Mouse (Mus musculus) midbrain, postnatal 0 days (tissue): ENCODE data around the gene Eif2b4. TPM values are rescaled to one million over a fixed set of nuclear protein-coding genes. Genes with fewer than 3 reads are reported as not detected.

Experiments used
- ATAC-seq: fragments of 200-750 bp; cut with Nextera tagmentation; 2 replicates; pipeline ENCODE4 v1.8.0; 2017; ENCODE audit warnings: moderate number of reproducible peaks, mild to moderate bottlenecking, moderate TSS enrichment, moderate library complexity; ENCODE audit not compliant: low FRiP score
- DNase-seq: peaks from one replicate; pipeline ENCODE4 v3.0.0-alpha.2; 2015; ENCODE audit warnings: low spot score
- H3K27ac ChIP-seq: fragments of 300-500 bp; sonication (generic); 2 replicates; pipeline ENCODE4 v1.5.1; 2014; ENCODE audit warnings: low read depth, mild to moderate bottlenecking, low read length, mixed read lengths
- H3K27me3 ChIP-seq: fragments of 300-500 bp; sonication (generic); 2 replicates; pipeline ENCODE4 v1.6.1; 2014; ENCODE audit warnings: low read length, control low read depth, mixed read lengths; ENCODE audit not compliant: insufficient read depth
- H3K36me3 ChIP-seq: fragments of 300-500 bp; sonication (generic); 2 replicates; pipeline ENCODE4 v1.6.1; 2014; ENCODE audit warnings: low read length, control low read depth, mixed read lengths; ENCODE audit not compliant: insufficient read depth
- H3K4me1 ChIP-seq: fragments of 300-500 bp; sonication (generic); 2 replicates; pipeline ENCODE4 v1.6.1; 2014; ENCODE audit warnings: mild to moderate bottlenecking, control low read depth, antibody characterized with exemption, low read length, mixed read lengths; ENCODE audit not compliant: insufficient read depth
- H3K4me2 ChIP-seq: fragments of 300-500 bp; sonication (generic); 2 replicates; pipeline ENCODE4 v1.6.1; 2014; ENCODE audit warnings: low read depth, mild to moderate bottlenecking, low read length, mixed read lengths; ENCODE audit not compliant: poor library complexity, severe bottlenecking
- H3K4me3 ChIP-seq: fragments of 300-500 bp; sonication (generic); 2 replicates; pipeline ENCODE4 v1.5.1; 2014; ENCODE audit warnings: low read depth, mild to moderate bottlenecking, low read length, moderate library complexity
- H3K9ac ChIP-seq: fragments of 300-500 bp; sonication (generic); replicated peaks from 2 replicates; pipeline ENCODE4 v1.6.1; 2014; ENCODE audit warnings: mild to moderate bottlenecking, low read length, moderate library complexity, mixed read lengths; ENCODE audit not compliant: poor library complexity, severe bottlenecking
- H3K9me3 ChIP-seq: fragments of 300-500 bp; sonication (generic); 2 replicates; pipeline ENCODE4 v1.6.1; 2016; ENCODE audit warnings: low read length, control low read depth
- CTCF ChIP-seq: IDR thresholded peaks from 2 replicates; pipeline ENCODE4 v1.5.1; 2016; ENCODE audit warnings: antibody characterized with exemption, mild to moderate bottlenecking
- WGBS: fragments of 180-500 bp; shearing (Covaris S2); extraction: QIAGEN DNeasy Blood & Tissue Kit; methylation state at CpG from one replicate; pipeline ENCODE4 v1.1.7; 2014; 5-methylcytosine and 5-hydroxymethylcytosine counted together
- polyA plus RNA-seq: library from polyadenylated mRNA; unstranded; fragments of >200 nt; fragmentation: Nextera tagmentation; extraction: Ambion mirVana; gene quantifications from 2 replicates; pipeline ENCODE4 v1.2.1, GENCODE M21; 2015
- total RNA-seq: library from RNA; depleted of rRNA; stranded (reverse); fragments of >200 nt; gene quantifications from 2 replicates; pipeline ENCODE4 v1.2.3, GENCODE M21; 2014

Eif2b4 gene
- total and polyA plus RNA-seq, 2 experiments from 2014 or later: 34.0 to 84.3 TPM

- DNase-seq (no peak), ATAC-seq (no peak)
- no peak for TF ChIP-seq CTCF
- no peaks in the 10 kb centered on the region for H3K9me3 ChIP-seq
- H3K27ac ChIP-seq: no peak overlapping the region
- H3K4me1 ChIP-seq: no peaks in the 10 kb centered on the region
- H3K27me3 ChIP-seq: no peaks in the 10 kb centered on the region
- peak overlapping the region; percentile 66; the same call in 1 of the 2 replicates for H3K4me3 ChIP-seq
- peak overlapping the region; percentile 85; the same call in 1 of the 2 replicates for H3K4me2 ChIP-seq
- H3K9ac ChIP-seq: no peak overlapping the region
- peaks cover 62% of the 10 kb centered on the region for H3K36me3 ChIP-seq
- 95% methylated on average over 16 of the region's 16 CpGs for WGBS
These were observed 1.6 kb upstream of the Eif2b4 start for GRCm38 (mm10) chr5:31194486-31195485.

GRCm38 (mm10) chr5:31193631-31194281, 526 bp upstream of the Eif2b4 start:
- ATAC-seq (no peak), DNase-seq (no peak)
- peak overlapping the region; percentile 87 for H3K27ac ChIP-seq
- no peaks in the 10 kb centered on the region for H3K27me3 ChIP-seq
- peak overlapping the region; percentile 85 for H3K4me2 ChIP-seq
- H3K4me1 ChIP-seq: no peaks in the 10 kb centered on the region
- H3K36me3 ChIP-seq: peaks cover 58% of the 10 kb centered on the region
- WGBS: 14% methylated on average over 25 of the region's 25 CpGs
- H3K9ac ChIP-seq: peak overlapping the region; percentile 93
- peak overlapping the region; percentile 66 for H3K4me3 ChIP-seq
- TF ChIP-seq CTCF: no peak
- no peaks in the 10 kb centered on the region for H3K9me3 ChIP-seq

- TF ChIP-seq CTCF: no peak
- peak overlapping the region; percentile 85 for H3K4me2 ChIP-seq
- WGBS: 15% methylated on average over 42 of the region's 42 CpGs
These were observed 938 bp downstream of the Eif2b4 start for GRCm38 (mm10) chr5:31192045-31192938.

GRCm38 (mm10) chr5:31190201-31190600, 3.0 kb downstream of the Eif2b4 start:
- no peak overlapping the region for H3K9ac ChIP-seq
- H3K4me1 ChIP-seq: no peaks in the 10 kb centered on the region
- ATAC-seq (no peak), DNase-seq (no peak)
- no peak overlapping the region for H3K27ac ChIP-seq
- H3K27me3 ChIP-seq: no peaks in the 10 kb centered on the region
- H3K4me2 ChIP-seq: no peak overlapping the region
- 88% methylated on average over 9 of the region's 9 CpGs for WGBS
- no peak overlapping the region for H3K4me3 ChIP-seq
- H3K36me3 ChIP-seq: peaks cover 46% of the 10 kb centered on the region
- no peak for TF ChIP-seq CTCF
- no peaks in the 10 kb centered on the region for H3K9me3 ChIP-seq

More at GRCm38 (mm10) chr5:31192045-31192938, 938 bp downstream of the Eif2b4 start:
- peak; percentile 70 for DNase-seq
- Histone ChIP-seq H3K27ac (peak overlapping the region; percentile 87), H3K4me1 (no peaks in the 10 kb centered on the region), H3K4me3 (peak overlapping the region; percentile 66), H3K9ac (peak overlapping the region; percentile 74), H3K9me3 (no peaks in the 10 kb centered on the region), H3K27me3 (no peaks in the 10 kb centered on the region), H3K36me3 (peaks cover 58% of the 10 kb centered on the region)
- ATAC-seq: peak; percentile 76

GRCm38 (mm10) chr5:31188223-31188840, 4.9 kb downstream of the Eif2b4 start:
- 71% methylated on average over 4 of the region's 4 CpGs for WGBS

More at GRCm38 (mm10) chr5:31188223-31188840, 4.9 kb downstream of the Eif2b4 start:
- peak; percentile 38 for DNase-seq
- Histone ChIP-seq H3K9ac (no peak overlapping the region), H3K36me3 (peaks cover 43% of the 10 kb centered on the region), H3K27me3 (no peaks in the 10 kb centered on the region), H3K4me2 (no peak overlapping the region), H3K27ac (no peak overlapping the region), H3K4me1 (no peaks in the 10 kb centered on the region), H3K9me3 (no peaks in the 10 kb centered on the region), H3K4me3 (no peak overlapping the region)
- TF ChIP-seq CTCF: peak; percentile 55
- no peak for ATAC-seq
